Comparison of ENCODE assay signal across 16 mouse cellular contexts in genomic region chr13:96254391-96254790, GRCm38 (mm10).
"Had no signal": no experiment of that assay in that cellular context is flagged by ENCODE, and none has a peak within 500 bp of the region (broad histone marks: within the 10 kb centered on the region; RNA-seq: fewer than 3 reads in every experiment).

No protein-coding gene starts in this region.

- DNase-seq: gastrocnemius, postnatal 14 days; gastrocnemius, postnatal 36 days; heart, adult 11 months; heart, adult 2 months; heart, postnatal 14 days; heart, postnatal 36 days; kidney, adult 11 months; kidney, adult 2 months; kidney, adult 9 months; kidney, postnatal 14 days; kidney, postnatal 36 days; layer of hippocampus, adult 9-11 months; layer of hippocampus, postnatal 36 days had no signal

- ATAC-seq: hindbrain, postnatal 0 days; intestine, embryonic 16.5 days; liver, embryonic 12.5 days had no signal
